Comparison of ENCODE assay signal across 9 mouse cellular contexts in the genomic region with DNA sequence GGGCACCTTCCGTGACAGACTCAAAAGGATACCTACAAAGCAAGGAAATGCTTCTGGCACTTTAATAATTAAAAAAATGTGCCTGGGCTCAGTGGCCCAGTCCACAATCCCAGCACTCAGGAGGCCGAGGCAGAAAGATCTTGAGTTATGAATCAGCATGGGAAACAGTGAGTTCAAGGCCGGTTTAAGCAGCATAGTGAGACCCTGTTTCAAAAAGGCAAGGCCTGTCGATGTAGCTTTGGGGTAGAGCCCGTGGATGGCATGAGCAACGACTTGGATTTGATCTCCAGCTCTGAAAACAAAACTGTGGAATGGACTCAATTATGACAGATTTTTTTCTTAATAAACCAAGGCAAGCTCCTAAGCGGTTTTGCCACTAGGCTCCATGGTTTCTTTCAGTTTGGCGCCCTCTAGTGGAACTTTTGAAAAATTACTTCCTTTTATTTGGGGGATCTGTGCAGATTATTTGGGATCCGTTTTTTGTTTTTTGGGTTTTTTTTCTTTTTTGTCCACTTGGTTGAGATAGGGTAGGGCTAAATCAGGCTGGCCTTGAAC. TPM values are rescaled to one million over a fixed set of nuclear protein-coding genes. Genes with fewer than 3 reads are reported as not detected.
DNase-seq lines count a peak whose midpoint lies in the region; ATAC-seq lines count a peak whose summit lies in the region.
"Had no signal": no experiment of that assay in that cellular context is flagged by ENCODE, and none has a peak within 500 bp of the region (broad histone marks: within the 10 kb centered on the region; RNA-seq: fewer than 3 reads in every experiment).

No protein-coding gene starts in this region.

- H3K4me3 ChIP-seq in kidney, embryonic 15.5 days (replicated peaks): no peak overlapping the region
- no peak overlapping the region for H3K4me3 ChIP-seq in embryonic facial prominence, embryonic 10.5 days
- H3K4me3 ChIP-seq: erythroblast, embryonic 14.5 days had no signal

- no peak overlapping the region for H3K27ac ChIP-seq in kidney, embryonic 15.5 days
- H3K27ac ChIP-seq in embryonic facial prominence, embryonic 10.5 days (replicated peaks): no peak overlapping the region

- no peaks in the 10 kb centered on the region for H3K27me3 ChIP-seq in kidney, embryonic 15.5 days
- H3K27me3 ChIP-seq in embryonic facial prominence, embryonic 10.5 days (replicated peaks; ENCODE audit: low read depth, poor library complexity, severe bottlenecking): peaks cover 3% of the 10 kb centered on the region; the same call in 1 of the 2 replicates

- no peaks in the 10 kb centered on the region for H3K4me1 ChIP-seq in kidney, embryonic 15.5 days
- peaks cover 3% of the 10 kb centered on the region for H3K4me1 ChIP-seq in embryonic facial prominence, embryonic 10.5 days

- H3K36me3 ChIP-seq in kidney, embryonic 15.5 days: no peaks in the 10 kb centered on the region
- H3K36me3 ChIP-seq in embryonic facial prominence, embryonic 10.5 days (replicated peaks): no peaks in the 10 kb centered on the region

- H3K9me3 ChIP-seq in kidney, embryonic 15.5 days (replicated peaks): no peaks in the 10 kb centered on the region
- H3K9me3 ChIP-seq in embryonic facial prominence, embryonic 10.5 days: no peaks in the 10 kb centered on the region

- no peak overlapping the region for H3K9ac ChIP-seq in kidney, embryonic 15.5 days

- 26% methylated on average over 9 of the region's 9 CpGs for WGBS in kidney, embryonic 15.5 days
- 28% methylated on average over 9 of the region's 9 CpGs for WGBS in embryonic facial prominence, embryonic 10.5 days

- ATAC-seq in kidney, embryonic 15.5 days (replicated peaks; ENCODE audit: low FRiP score): no peak
- peak; percentile 85 for ATAC-seq in megakaryocyte progenitor cell, adult 5-6 weeks (replicated peaks; ENCODE audit: poor library complexity)

- no peak overlapping the region for H3K4me2 ChIP-seq in kidney, embryonic 15.5 days

- peak; percentile 24 for DNase-seq in kidney, postnatal 14 days
- DNase-seq in CD4-positive, CD25-positive, alpha-beta regulatory T cell, adult 2 months (ENCODE audit: low read depth, low spot score): peak; percentile 77
- DNase-seq in NIH3T3 (ENCODE audit: low read depth): peak; percentile 89
- peak; percentile 16 for DNase-seq in embryonic facial prominence, embryonic 10.5 days (ENCODE audit: low spot score)
- DNase-seq in right cerebral cortex, adult 18-20 months: no peak
- no peak for DNase-seq in urinary bladder, postnatal 10 days (ENCODE audit: low spot score)

RNA-seq across cellular contexts. Expression of gene Kif14, which starts 7.4 kb away (rescaled TPM):
- polyA plus RNA-seq in kidney, embryonic 15.5 days (2015; fragmentation: Nextera tagmentation; extraction: Ambion mirVana): 5.0 and 5.5 TPM in 2 replicates
- 8.6 and 10.5 TPM in 2 replicates for polyA plus RNA-seq in embryonic facial prominence, embryonic 10.5 days (2016; fragmentation: Nextera tagmentation; extraction: Ambion mirVana)
- total RNA-seq in megakaryocyte progenitor cell, adult 5-6 weeks (2015): 13.8 and 17.5 TPM in 2 replicates
- 20.9 and 22.2 TPM in 2 replicates for total RNA-seq in megakaryocyte progenitor cell, adult 5-6 weeks (2017)

RNA-seq across cellular contexts. Expression of gene Ddx59, which starts 43.7 kb away (rescaled TPM):
- 15.7 and 16.0 TPM in 2 replicates for polyA plus RNA-seq in kidney, embryonic 15.5 days (2015; fragmentation: Nextera tagmentation; extraction: Ambion mirVana)
- polyA plus RNA-seq in embryonic facial prominence, embryonic 10.5 days (2016; fragmentation: Nextera tagmentation; extraction: Ambion mirVana): 16.9 and 17.8 TPM in 2 replicates
- 7.2 and 9.8 TPM in 2 replicates for total RNA-seq in megakaryocyte progenitor cell, adult 5-6 weeks (2015)
- 8.4 and 11.8 TPM in 2 replicates for total RNA-seq in megakaryocyte progenitor cell, adult 5-6 weeks (2017)

Comparison
In these comparisons a context has a peak if more than half of its experiments do, and no peak if none do; other contexts are left out.
1. DNase-seq: peak in kidney, postnatal 14 days (single experiment), CD4-positive, CD25-positive, alpha-beta regulatory T cell, adult 2 months (single experiment), NIH3T3 (single experiment) and embryonic facial prominence, embryonic 10.5 days (single experiment); none in right cerebral cortex, adult 18-20 months (single experiment) and urinary bladder, postnatal 10 days (single experiment).